Mouse (Mus musculus): ENCODE measurements around the gene Acot8.

DNA sequence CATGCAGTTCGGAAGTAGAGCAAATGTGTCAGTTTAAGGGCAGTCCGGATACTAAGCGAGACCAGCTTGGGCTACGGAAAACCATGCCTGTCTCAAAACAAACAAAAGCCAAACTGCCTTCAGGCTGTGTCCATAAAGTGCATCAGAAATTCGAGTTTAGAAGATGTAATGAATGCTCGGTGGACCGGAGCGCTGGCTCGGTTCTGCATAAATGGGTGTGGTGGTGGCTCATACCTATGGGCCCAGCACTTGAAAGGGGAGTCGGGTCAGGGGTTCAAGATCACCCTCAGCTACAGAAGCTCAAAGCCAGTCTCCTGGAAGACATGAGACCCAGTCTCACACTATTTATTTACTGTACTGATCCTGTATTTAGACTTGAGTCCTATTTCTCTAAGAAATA lies 16.9 kb downstream of the Acot8 start:
- TF ChIP-seq POLR2A (IDR thresholded peaks at IDR 0.05; ENCODE audit: insufficient read depth, low read depth, low read length), result no peak
- no peak for TF ChIP-seq CTCF (IDR thresholded peaks at IDR 0.05; ENCODE audit: insufficient read depth, low read depth, low read length)

All from olfactory bulb, adult 2 months (tissue).